Mouse (Mus musculus): Measurements from ENCODE around the gene Kcnmb4.

DNA sequence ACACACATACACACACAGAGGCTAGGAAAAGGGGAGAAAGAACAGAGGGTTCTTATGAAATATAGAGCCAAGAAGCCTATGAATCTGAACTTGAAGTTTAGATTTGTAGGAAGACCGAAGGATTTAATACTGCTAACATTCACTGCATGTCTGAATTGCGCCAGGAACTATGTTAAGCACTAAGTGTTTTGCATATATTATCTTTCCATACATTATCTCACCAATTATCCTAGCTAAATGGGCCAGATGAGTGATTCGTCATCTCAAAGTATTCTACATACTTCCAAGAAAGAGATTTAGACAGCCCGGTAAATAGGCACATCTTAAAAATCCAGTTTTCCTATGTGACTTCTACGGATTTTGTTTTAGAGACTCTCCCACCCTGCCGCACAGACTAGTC, 68.7 kb downstream of the Kcnmb4 start:
- TF ChIP-seq POLR2A (IDR thresholded peaks at IDR 0.05; ENCODE audit: borderline replicate concordance, extremely low read depth, low read depth, low read length) (no peak), CTCF (IDR thresholded peaks at IDR 0.05; ENCODE audit: insufficient read depth, low read length) (no peak)
